Mouse (Mus musculus) lung, postnatal 14 days (tissue): ENCODE results near the gene Dmrtc1c1.
"Not testable (repeated sequence)": the region's sequence is repeated elsewhere in the genome, so short reads cannot be mapped to it uniquely, and the experiment has no call there.

ENCODE experiments used
- DNase-seq: peaks from one replicate; pipeline ENCODE4 v3.0.0; 2021

Dmrtc1c1 gene

DNA sequence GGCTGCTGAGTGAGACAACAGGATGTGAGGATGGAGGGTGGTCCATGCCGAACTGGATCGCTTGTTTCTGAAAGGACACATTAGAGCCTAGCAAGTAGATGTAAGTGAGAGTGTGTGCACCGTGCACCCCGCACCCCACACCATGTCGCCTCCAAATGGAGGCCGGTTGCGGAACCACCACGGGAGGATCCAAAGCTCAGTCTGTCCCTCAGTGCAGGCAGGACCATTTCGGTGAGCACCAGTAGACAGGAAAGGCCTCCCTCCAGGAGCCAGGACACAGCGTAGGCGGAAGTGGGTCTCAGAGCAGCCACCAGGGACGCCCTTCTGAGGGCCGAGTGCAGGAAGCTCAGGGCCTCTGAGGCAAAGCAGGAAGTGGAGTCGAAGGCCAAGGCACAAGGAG, at the start of gene Dmrtc1c1:
Gene Dmrtc1c1 (plus strand): TSS at position 301 of the 400 bp plus-strand sequence.
- DNase-seq, result not testable (repeated sequence)

DNA sequence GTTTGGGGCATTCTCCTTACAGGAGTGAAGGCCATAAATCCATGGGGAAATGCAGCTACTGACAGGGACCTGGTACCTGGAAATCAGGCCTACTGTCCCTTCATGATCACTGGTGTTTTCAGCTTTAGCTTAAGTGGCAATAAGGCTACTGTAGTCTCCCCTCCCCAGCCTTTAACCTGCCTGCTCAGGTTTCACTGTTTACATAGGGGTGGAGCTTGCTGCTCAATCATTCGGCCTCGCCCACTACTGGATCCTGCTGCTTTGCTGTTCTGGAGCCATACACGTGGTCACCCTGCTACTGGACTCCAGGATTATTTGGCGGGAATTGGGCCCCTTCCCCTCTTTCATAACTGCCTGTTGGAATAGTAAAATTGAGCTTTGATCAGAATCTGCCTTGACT, 36.9 kb upstream of the Dmrtc1c1 start:
- no peak for DNase-seq

DNA sequence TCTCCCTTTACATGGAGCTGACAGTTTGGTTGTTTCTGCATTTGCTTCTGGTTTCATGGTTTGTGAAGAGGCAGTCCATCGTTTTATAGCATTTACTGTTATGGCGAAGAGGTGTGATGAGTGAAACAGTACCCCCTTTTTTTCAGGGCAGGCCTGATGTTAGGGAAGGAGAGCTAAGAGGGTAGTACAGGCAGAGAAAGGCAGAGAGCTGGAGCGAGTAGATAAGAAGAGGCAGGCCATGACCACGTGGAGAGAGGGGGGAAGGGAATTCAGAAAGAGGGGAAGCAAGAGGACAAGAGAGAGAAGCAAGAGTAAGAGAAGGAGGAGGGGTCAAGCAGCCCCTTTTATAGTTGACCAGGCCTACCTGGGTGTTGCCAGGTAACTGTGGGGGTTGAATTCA, 9.5 kb downstream of the Dmrtc1c1 start:
- DNase-seq, result no peak

DNA sequence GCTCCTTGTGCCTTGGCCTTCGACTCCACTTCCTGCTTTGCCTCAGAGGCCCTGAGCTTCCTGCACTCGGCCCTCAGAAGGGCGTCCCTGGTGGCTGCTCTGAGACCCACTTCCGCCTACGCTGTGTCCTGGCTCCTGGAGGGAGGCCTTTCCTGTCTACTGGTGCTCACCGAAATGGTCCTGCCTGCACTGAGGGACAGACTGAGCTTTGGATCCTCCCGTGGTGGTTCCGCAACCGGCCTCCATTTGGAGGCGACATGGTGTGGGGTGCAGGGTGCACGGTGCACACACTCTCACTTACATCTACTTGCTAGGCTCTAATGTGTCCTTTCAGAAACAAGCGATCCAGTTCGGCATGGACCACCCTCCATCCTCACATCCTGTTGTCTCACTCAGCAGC, 51.8 kb downstream of the Dmrtc1c1 start, which contains the start of gene Dmrtc1c2:
Gene Dmrtc1c2 (minus strand): TSS at position 101 of the 400 bp plus-strand sequence.
- not testable (repeated sequence) for DNase-seq
